Mouse (Mus musculus): ENCODE results near the gene Men1.

Gene Men1

GRCm38 (mm10) chr19:6363411-6364240, 28.8 kb downstream of the Men1 start, which contains the start of gene Sf1:
TSS of gene Sf1 (plus strand) at chr19:6363690.
- in situ Hi-C loops (cut with MseI, MboI) = no loop called here

GRCm38 (mm10) chr19:6364317-6364725, 29.5 kb downstream of the Men1 start:
- in situ Hi-C loops (cut with MseI, MboI) = no loop called here

- in situ Hi-C loops (cut with MseI, MboI) = no loop called here
Measured at GRCm38 (mm10) chr19:6364842-6365241, 30.1 kb downstream of the Men1 start.

GRCm38 (mm10) chr19:6370175-6370574, 35.4 kb downstream of the Men1 start:
- in situ Hi-C loops (cut with MseI, MboI) = no loop called here

- in situ Hi-C loops (cut with MseI, MboI) = no loop called here
Measured at GRCm38 (mm10) chr19:6372433-6372832, 37.7 kb downstream of the Men1 start.

GRCm38 (mm10) chr19:6373539-6374400, 39.0 kb downstream of the Men1 start:
- in situ Hi-C loops (cut with MseI, MboI) = no loop called here

GRCm38 (mm10) chr19:6374571-6374970, 39.8 kb downstream of the Men1 start:
- in situ Hi-C loops (cut with MseI, MboI) = no loop called here

- in situ Hi-C loops (cut with MseI, MboI) = no loop called here
Measured at GRCm38 (mm10) chr19:6375423-6376254, 40.9 kb downstream of the Men1 start.

- in situ Hi-C loops (cut with MseI, MboI) = no loop called here
Measured at GRCm38 (mm10) chr19:6376255-6376564, 41.4 kb downstream of the Men1 start.

- in situ Hi-C loops (cut with MseI, MboI) = no loop called here
Measured at GRCm38 (mm10) chr19:6376643-6377042, 41.9 kb downstream of the Men1 start.

- in situ Hi-C loops (cut with MseI, MboI) = no loop called here
Measured at GRCm38 (mm10) chr19:6377327-6378040, 42.7 kb downstream of the Men1 start.

- in situ Hi-C loops (cut with MseI, MboI) = no loop called here
Measured at GRCm38 (mm10) chr19:6380411-6381166, 45.8 kb downstream of the Men1 start.

- in situ Hi-C loops (cut with MseI, MboI) = no loop called here
Measured at GRCm38 (mm10) chr19:6381238-6381637, 46.5 kb downstream of the Men1 start.

GRCm38 (mm10) chr19:6382323-6382924, 47.6 kb downstream of the Men1 start:
- in situ Hi-C loops (cut with MseI, MboI) = no loop called here

GRCm38 (mm10) chr19:6383470-6383869, 48.7 kb downstream of the Men1 start:
- in situ Hi-C loops (cut with MseI, MboI) = no loop called here

GRCm38 (mm10) chr19:6384128-6384527, 49.3 kb downstream of the Men1 start, which contains the start of gene Pygm:
TSS of gene Pygm (plus strand) at chr19:6384399.
- in situ Hi-C loops (cut with MseI, MboI) = no loop called here

GRCm38 (mm10) chr19:6384954-6385353, 50.2 kb downstream of the Men1 start:
- in situ Hi-C loops (cut with MseI, MboI) = no loop called here

GRCm38 (mm10) chr19:6385419-6385818, 50.6 kb downstream of the Men1 start:
- in situ Hi-C loops (cut with MseI, MboI) = no loop called here

GRCm38 (mm10) chr19:6385821-6386220, 51.0 kb downstream of the Men1 start:
- in situ Hi-C loops (cut with MseI, MboI) = no loop called here

GRCm38 (mm10) chr19:6386234-6386633, 51.5 kb downstream of the Men1 start:
- in situ Hi-C loops (cut with MseI, MboI) = no loop called here

All from mouse trophoblast stem cell (cell line).